Mouse (Mus musculus) splenic B cell, adult 2 months (primary cell): ENCODE results near the gene Amotl1.

Experiments used
- DNase-seq: peaks from one replicate; pipeline ENCODE4 v3.0.0-alpha.2; 2011; ENCODE audit warnings: low read depth, low spot score
- H3K27me3 ChIP-seq: 2 replicates; pipeline ENCODE4 v1.6.1; 2012; ENCODE audit warnings: mild to moderate bottlenecking, low read length, moderate library complexity, mixed read lengths; ENCODE audit not compliant: control insufficient read depth, poor library complexity, insufficient read depth, severe bottlenecking
- H3K36me3 ChIP-seq: 2 replicates; pipeline ENCODE4 v1.6.1; 2012; ENCODE audit warnings: mild to moderate bottlenecking, low read length, moderate library complexity, mixed read lengths; ENCODE audit not compliant: control insufficient read depth, poor library complexity, insufficient read depth, severe bottlenecking

Gene Amotl1

GRCm38 (mm10) chr9:14568487-14568886 lies 76.4 kb downstream of the Amotl1 start:
- DNase-seq = no peak
- H3K36me3 ChIP-seq = no peaks in the 10 kb centered on the region
- H3K27me3 ChIP-seq = no peaks in the 10 kb centered on the region

GRCm38 (mm10) chr9:14564486-14564885 lies 80.4 kb downstream of the Amotl1 start:
- no peaks in the 10 kb centered on the region for H3K27me3 ChIP-seq
- no peak for DNase-seq

DNA sequence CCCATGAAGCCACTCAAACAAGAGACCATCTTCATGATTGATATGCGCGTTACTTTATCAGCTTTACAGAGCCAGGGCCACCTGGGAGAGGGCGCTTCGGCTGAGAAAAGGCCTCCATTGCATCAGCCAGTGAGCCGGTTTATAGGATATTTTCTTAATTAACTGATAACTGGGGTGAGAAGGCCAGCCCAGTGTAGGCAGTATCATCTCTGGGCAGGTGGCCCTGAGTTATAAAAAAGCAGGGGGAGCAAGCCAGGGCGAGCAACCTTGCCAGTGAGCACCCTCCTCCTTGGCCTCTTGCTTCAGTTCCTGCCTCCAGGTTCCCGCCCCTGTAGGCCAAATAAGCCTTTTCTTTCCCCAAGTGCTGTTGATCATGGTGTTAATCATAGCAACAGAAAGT lies 81.5 kb downstream of the Amotl1 start:
- H3K27me3 ChIP-seq = no peaks in the 10 kb centered on the region
- no peaks in the 10 kb centered on the region for H3K36me3 ChIP-seq
- DNase-seq = no peak

More at GRCm38 (mm10) chr9:14564486-14564885, 80.4 kb downstream of the Amotl1 start:
- no peaks in the 10 kb centered on the region for H3K36me3 ChIP-seq

DNA sequence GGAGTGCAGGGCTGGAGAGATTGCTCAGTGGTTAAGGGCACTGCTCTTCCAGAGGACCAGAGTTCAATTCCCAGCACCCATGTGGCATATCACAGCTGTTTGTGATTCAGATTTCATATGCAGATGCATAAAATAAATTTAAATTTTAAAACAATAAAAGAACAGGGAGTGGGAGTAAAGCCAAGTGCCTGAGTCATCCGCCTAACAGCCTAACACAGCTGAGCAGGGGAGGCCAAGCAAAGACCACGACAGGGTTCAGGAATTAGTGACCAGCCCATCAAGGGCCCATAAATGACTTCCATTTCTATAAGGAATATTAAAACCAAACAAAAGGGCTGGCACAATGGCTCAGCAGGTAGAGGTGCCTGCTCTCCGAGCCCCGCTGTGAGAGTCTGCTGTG lies 84.3 kb downstream of the Amotl1 start:
- no peaks in the 10 kb centered on the region for H3K27me3 ChIP-seq
- no peak for DNase-seq
- H3K36me3 ChIP-seq = no peaks in the 10 kb centered on the region

GRCm38 (mm10) chr9:14559996-14560395 lies 84.9 kb downstream of the Amotl1 start:
- DNase-seq = no peak
- no peaks in the 10 kb centered on the region for H3K27me3 ChIP-seq
- H3K36me3 ChIP-seq = no peaks in the 10 kb centered on the region

DNA sequence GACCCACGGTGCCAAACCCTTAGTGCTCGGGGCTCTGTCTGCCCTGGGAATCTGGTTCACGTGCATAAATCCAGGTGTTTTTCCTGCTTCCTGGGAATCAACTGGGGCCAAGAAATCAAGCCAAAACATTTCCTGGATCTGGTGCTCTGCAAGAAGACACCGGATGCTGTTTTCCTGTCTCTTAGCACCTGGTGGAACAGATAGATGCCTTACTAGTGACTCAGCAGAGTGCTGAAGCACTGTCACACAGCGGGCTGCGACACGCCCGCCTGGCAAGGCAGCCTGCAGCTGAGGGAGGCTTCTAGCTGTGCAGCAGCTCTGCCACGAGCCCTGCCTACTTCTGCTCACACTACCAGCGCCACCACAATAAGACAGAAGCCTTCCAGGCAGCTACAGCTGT lies 85.4 kb downstream of the Amotl1 start:
- no peak for DNase-seq
- H3K36me3 ChIP-seq = no peaks in the 10 kb centered on the region
- H3K27me3 ChIP-seq = no peaks in the 10 kb centered on the region

DNA sequence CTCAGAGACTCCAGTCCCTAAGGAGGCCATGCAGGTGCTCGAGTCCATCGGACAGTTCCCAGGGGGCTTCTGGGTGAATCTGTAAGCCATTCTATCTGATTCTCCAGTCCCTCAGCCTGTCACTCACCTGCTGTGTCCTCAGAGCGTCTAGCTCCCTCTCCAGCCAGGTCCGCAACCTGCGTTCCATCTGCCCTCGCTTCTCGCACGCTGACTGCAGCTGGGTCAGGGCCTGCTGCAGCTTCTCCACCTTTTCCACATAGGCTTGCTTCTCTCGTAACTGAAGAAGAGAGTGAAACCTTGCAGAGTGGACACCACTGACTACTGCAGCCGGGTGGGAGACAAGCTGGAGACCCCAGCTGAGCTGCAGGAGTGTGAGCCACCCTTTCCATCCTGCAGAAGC lies 86.5 kb downstream of the Amotl1 start:
- H3K27me3 ChIP-seq = no peaks in the 10 kb centered on the region
- DNase-seq = no peak
- no peaks in the 10 kb centered on the region for H3K36me3 ChIP-seq

DNA sequence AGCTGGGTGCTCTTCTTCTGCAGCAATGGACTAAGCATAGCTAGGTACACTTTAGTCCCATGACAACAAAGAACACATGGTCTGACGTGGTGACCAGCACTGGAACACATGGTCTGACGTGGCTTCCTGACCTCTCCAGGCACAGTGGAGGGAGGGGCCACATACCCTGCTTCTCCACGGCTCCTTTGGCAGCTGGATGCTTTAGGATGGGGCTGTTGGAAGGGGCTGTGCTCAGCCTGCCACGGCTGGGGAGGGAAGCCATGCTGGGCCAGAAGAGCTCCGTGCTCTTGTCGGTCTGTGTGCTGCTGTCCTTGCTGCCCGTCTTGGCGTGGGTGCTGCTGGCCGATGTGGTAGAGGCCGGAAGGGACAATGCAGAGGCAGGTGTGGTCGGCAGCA lies 96.5 kb downstream of the Amotl1 start:
- no peaks in the 10 kb centered on the region for H3K27me3 ChIP-seq
- no peaks in the 10 kb centered on the region for H3K36me3 ChIP-seq
- no peak for DNase-seq

DNA sequence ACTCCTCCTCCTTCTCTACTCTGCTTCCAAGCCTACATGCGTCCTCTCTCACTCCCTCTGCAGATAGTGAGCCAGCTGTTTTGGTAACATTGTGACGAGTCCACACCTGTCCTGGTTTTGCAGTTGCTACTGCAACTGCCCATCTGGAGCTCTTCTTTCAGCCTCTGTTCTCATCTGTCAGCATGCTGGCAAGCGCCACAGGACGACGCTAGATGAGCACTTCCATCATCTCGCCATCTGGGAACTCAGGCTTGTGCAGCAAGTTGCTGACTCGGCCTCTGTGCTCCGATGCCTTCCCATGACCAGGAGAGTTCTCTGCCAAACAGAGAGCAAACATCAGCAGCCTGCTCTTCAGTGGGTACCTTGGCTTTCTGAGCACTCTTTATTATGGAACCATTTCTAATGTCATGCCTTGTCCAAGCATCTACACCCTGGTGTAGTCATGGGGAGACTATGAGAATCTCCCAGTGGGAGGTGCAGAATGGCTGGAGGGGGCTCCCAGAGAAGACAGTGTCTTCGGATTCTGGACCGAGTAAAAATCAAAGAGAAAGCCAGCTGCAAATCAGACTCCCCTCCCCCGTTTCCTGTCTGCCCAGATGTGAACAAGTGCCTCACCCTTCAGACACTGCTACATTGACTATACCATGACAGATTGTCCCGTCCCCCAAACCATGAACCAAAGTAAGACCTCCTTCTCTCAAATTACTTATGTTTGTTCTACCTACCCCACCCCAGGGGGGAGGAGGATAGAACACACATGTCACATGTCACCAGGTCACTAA lies 97.1 kb downstream of the Amotl1 start:
- Histone ChIP-seq H3K36me3 (no peaks in the 10 kb centered on the region), H3K27me3 (no peaks in the 10 kb centered on the region)
- DNase-seq = no peak

- H3K36me3 ChIP-seq = no peaks in the 10 kb centered on the region
- H3K27me3 ChIP-seq = no peaks in the 10 kb centered on the region
- no peak for DNase-seq
These were observed 100.7 kb downstream of the Amotl1 start for GRCm38 (mm10) chr9:14544034-14544757.

GRCm38 (mm10) chr9:14534833-14535456 lies 109.9 kb downstream of the Amotl1 start:
- H3K27me3 ChIP-seq = no peaks in the 10 kb centered on the region
- no peak for DNase-seq

GRCm38 (mm10) chr9:14533659-14534058 lies 111.2 kb downstream of the Amotl1 start:
- DNase-seq = no peak
- no peaks in the 10 kb centered on the region for H3K36me3 ChIP-seq

More at GRCm38 (mm10) chr9:14534833-14535456, 109.9 kb downstream of the Amotl1 start:
- no peaks in the 10 kb centered on the region for H3K36me3 ChIP-seq

DNA sequence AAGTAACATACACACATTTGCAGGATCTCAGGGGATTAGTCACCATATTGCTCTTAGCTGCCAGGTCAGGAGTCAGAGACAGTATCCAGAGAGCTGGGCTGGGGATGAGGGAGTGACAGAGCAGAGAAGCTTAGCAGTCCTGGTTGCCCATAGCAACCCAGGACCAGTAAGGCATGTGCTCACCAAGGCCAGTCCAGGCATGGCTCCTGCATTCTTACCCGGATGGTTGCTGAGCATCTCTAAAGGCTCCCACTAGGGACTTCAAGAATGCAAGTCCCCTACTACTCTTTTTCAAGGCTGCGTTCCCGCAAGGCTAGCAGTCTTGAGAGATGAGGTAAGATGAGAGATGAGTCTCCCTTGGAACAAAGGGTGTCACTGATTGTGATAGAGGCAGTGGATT lies 112.6 kb downstream of the Amotl1 start:
- no peaks in the 10 kb centered on the region for H3K36me3 ChIP-seq

More at GRCm38 (mm10) chr9:14533659-14534058, 111.2 kb downstream of the Amotl1 start:
- no peaks in the 10 kb centered on the region for H3K27me3 ChIP-seq

GRCm38 (mm10) chr9:14530004-14530403 lies 114.9 kb downstream of the Amotl1 start:
- no peak for DNase-seq
- Histone ChIP-seq H3K36me3 (no peaks in the 10 kb centered on the region), H3K27me3 (no peaks in the 10 kb centered on the region)

More for the DNA sequence above, 112.6 kb downstream of the Amotl1 start:
- H3K27me3 ChIP-seq = no peaks in the 10 kb centered on the region
- DNase-seq = no peak
